In the genomic region with DNA sequence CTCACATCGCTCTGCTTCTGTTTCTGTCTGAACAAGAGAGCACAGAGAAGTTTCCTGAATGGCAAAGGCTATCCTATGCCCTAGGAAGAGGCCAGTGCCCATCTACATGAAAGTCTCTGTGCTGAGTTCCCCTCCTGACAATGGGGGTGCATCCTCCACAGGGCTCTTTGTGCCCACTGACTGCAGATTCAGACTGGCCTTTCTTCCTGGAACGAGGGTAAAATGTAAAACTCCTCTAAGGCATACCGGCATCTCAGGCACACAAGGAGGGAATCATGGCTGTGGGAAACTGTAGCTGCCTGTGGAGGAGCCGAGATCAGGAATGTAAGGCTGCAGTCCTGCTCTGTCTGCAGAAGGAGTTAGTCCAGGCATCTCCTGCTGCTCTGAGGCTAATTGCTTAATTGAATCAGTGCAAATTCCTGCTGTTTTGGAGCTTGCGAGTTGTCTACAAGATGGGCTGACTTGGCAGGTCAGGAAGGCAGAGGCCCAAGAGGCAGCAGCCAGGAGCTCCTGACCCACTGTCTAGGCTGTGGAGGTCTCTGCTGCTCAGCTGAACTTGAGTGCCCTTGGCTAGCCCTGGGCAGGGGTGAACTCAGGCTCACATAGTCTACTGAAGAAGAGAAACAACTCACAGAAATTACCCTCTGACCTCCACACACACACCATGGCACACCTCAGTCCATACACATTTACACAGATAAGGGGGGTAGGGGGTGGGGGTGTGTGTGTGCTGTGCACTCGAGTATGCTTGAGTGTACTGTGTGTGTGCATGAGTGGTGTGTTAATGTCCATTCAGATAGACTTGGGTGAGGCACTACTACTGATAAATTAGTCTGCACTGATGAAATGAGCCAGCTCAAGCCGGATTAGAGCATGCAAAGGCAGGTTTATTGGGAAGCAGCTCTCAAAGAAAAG, we compare ENCODE assay signal across 11 mouse cellular contexts. TPM values are rescaled to one million over a fixed set of nuclear protein-coding genes. Genes with fewer than 3 reads are reported as not detected.
DNase-seq lines count a peak whose midpoint lies in the region; ATAC-seq and TF ChIP-seq lines count a peak whose summit lies in the region.
"Had no signal": no experiment of that assay in that cellular context is flagged by ENCODE, and none has a peak within 500 bp of the region (broad histone marks: within the 10 kb centered on the region; RNA-seq: fewer than 3 reads in every experiment).

No protein-coding gene starts in this region.

- no peak for ATAC-seq in embryonic facial prominence, embryonic 12.5 days (ENCODE audit: insufficient number of reproducible peaks, insufficient read depth, low FRiP score, low TSS enrichment)
- ATAC-seq in hindbrain, embryonic 13.5 days (ENCODE audit: low FRiP score), result peak; percentile 49; the same call in 1 of the 2 replicates
- ATAC-seq in erythroid progenitor cell, adult 5-6 weeks (replicated peaks; ENCODE audit: low FRiP score, poor library complexity, severe bottlenecking), result no peak

- no peak overlapping the region for H3K4me3 ChIP-seq in embryonic facial prominence, embryonic 12.5 days
- H3K4me3 ChIP-seq in hindbrain, embryonic 13.5 days, result no peak overlapping the region
- H3K4me3 ChIP-seq in myocyte, result peak overlapping the region; percentile 10
- H3K4me3 ChIP-seq: heart, embryonic 12.5 days had no signal

- TF ChIP-seq POLR2A in myocyte (IDR thresholded peaks at IDR 0.05; ENCODE audit: insufficient read length, low read depth), result no peak

- intact Hi-C loops in left cerebral cortex, postnatal 4 days (cut with DNase I), result no loop called here

- peak overlapping the region; percentile 43; the same call in 1 of the 2 replicates for H3K27ac ChIP-seq in embryonic facial prominence, embryonic 12.5 days
- no peak overlapping the region for H3K27ac ChIP-seq in hindbrain, embryonic 13.5 days

- no peaks in the 10 kb centered on the region for H3K36me3 ChIP-seq in embryonic facial prominence, embryonic 12.5 days
- no peaks in the 10 kb centered on the region for H3K36me3 ChIP-seq in hindbrain, embryonic 13.5 days
- H3K36me3 ChIP-seq in myocyte (ENCODE audit: control insufficient read depth, insufficient read depth), result no peaks in the 10 kb centered on the region
- H3K36me3 ChIP-seq: heart, embryonic 12.5 days had no signal

- no peaks in the 10 kb centered on the region for H3K27me3 ChIP-seq in embryonic facial prominence, embryonic 12.5 days
- H3K27me3 ChIP-seq in hindbrain, embryonic 13.5 days, result 0 out of 2 replicates have a peak, but pooled peaks cover 3% of the 10 kb centered on the region
- no peaks in the 10 kb centered on the region for H3K27me3 ChIP-seq in myocyte (ENCODE audit: control insufficient read depth, insufficient read depth, insufficient read length)
- H3K27me3 ChIP-seq: heart, embryonic 12.5 days had no signal

- 35% methylated on average over 7 of the region's 7 CpGs for WGBS in embryonic facial prominence, embryonic 12.5 days
- WGBS in hindbrain, embryonic 13.5 days, result 44% methylated on average over 7 of the region's 7 CpGs

- H3K9me3 ChIP-seq in embryonic facial prominence, embryonic 12.5 days, result no peaks in the 10 kb centered on the region
- no peaks in the 10 kb centered on the region for H3K9me3 ChIP-seq in hindbrain, embryonic 13.5 days
- H3K9me3 ChIP-seq: heart, embryonic 12.5 days had no signal

- H3ac ChIP-seq in myocyte (ENCODE audit: control insufficient read depth, insufficient read length), result no peak overlapping the region

- peaks cover 13% of the 10 kb centered on the region; the same call in 1 of the 2 replicates for H3K4me1 ChIP-seq in embryonic facial prominence, embryonic 12.5 days
- peaks cover 11% of the 10 kb centered on the region; the same call in 1 of the 2 replicates for H3K4me1 ChIP-seq in hindbrain, embryonic 13.5 days (replicated peaks)

- peak; percentile 80 for DNase-seq in left cerebral cortex, postnatal 4 days
- no peak for DNase-seq in left cerebral cortex, adult 9 months (ENCODE audit: low spot score in 2 of 2)
- DNase-seq in gastrocnemius, postnatal 10 days, result no peak
- DNase-seq in adrenal gland, postnatal 14 days, result no peak
- DNase-seq: cerebellum, adult 8-10 months; kidney, adult 8-10 months had no signal

- no peaks in the 10 kb centered on the region for H3K79me2 ChIP-seq in myocyte (ENCODE audit: control insufficient read depth, insufficient read depth)

- no peak overlapping the region for H3K9ac ChIP-seq in embryonic facial prominence, embryonic 12.5 days
- no peak overlapping the region for H3K9ac ChIP-seq in hindbrain, embryonic 13.5 days
- H3K9ac ChIP-seq: heart, embryonic 12.5 days had no signal

- H3K4me2 ChIP-seq in embryonic facial prominence, embryonic 12.5 days (replicated peaks), result no peak overlapping the region
- H3K4me2 ChIP-seq in hindbrain, embryonic 13.5 days, result no peak overlapping the region
- peak overlapping the region; percentile 62 for H3K4me2 ChIP-seq in myocyte (ENCODE audit: low read depth)
- H3K4me2 ChIP-seq: heart, embryonic 12.5 days had no signal

TF ChIP-seq in myocyte, 11 proteins besides CTCF, POLR2A, EP300 and RAD21:
- TF ChIP-seq SRF (IDR thresholded peaks at IDR 0.05; ENCODE audit: control insufficient read depth, insufficient read length, low read depth) (no peak), REST (IDR thresholded peaks at IDR 0.05; ENCODE audit: insufficient read depth, insufficient read length) (no peak), MYOD1 (IDR thresholded peaks at IDR 0.05; ENCODE audit: control insufficient read depth in 1 of 3, insufficient read length in 2 of 3, low read depth in 2 of 3) (no peak), MAX (IDR thresholded peaks at IDR 0.05; ENCODE audit: low read depth) (no peak)

RNA-seq across cellular contexts. Expression of a gene that starts 48.0 kb away (rescaled TPM):
- 100 to 1,000 TPM; 220 to 231 TPM for total RNA-seq in left cerebral cortex, postnatal 4 days (2021)
- polyA plus RNA-seq in embryonic facial prominence, embryonic 12.5 days (2016; fragmentation: Nextera tagmentation; extraction: Ambion mirVana), result 57.3 and 58.5 TPM in 2 replicates
- polyA plus RNA-seq in hindbrain, embryonic 13.5 days (2015; fragmentation: Nextera tagmentation; extraction: Ambion mirVana), result 68.7 and 71.7 TPM in 2 replicates
- 415 TPM for polyA plus RNA-seq in myocyte (2012; fragmentation: generic; extraction: Trizol)
- total RNA-seq in gastrocnemius, postnatal 10 days (2021), result 10 to 100 TPM; 80.5 to 82.4 TPM
- 201 and 234 TPM in 2 replicates for total RNA-seq in adrenal gland, postnatal 14 days (2021)
- 8.3 and 23.5 TPM in 2 replicates for total RNA-seq in erythroid progenitor cell, adult 5-6 weeks (2015; ENCODE audit: low replicate concordance)
- 5.4 and 5.5 TPM in 2 replicates for total RNA-seq in erythroid progenitor cell, adult 5-6 weeks (2017; ENCODE audit: low replicate concordance)
